Mouse (Mus musculus) limb, embryonic 11.5 days (tissue): Measurements from ENCODE around the gene Ddhd1. TPM values are rescaled to one million over a fixed set of nuclear protein-coding genes. Genes with fewer than 3 reads are reported as not detected.

Experiments used
- ATAC-seq: fragments of 200-750 bp; cut with Nextera tagmentation; 2 replicates; pipeline ENCODE4 v1.8.0; 2017; ENCODE audit warnings: low read depth; ENCODE audit not compliant: insufficient number of reproducible peaks, low FRiP score, low TSS enrichment
- DNase-seq: peaks from one replicate; pipeline ENCODE4 v3.0.0-alpha.2; 2015; ENCODE audit warnings: low spot score
- H3K27ac ChIP-seq: fragments of 300-500 bp; sonication (generic); replicated peaks from 2 replicates; pipeline ENCODE4 v1.5.1; 2014; ENCODE audit warnings: low read depth, mild to moderate bottlenecking, low read length
- H3K27me3 ChIP-seq: fragments of 300-500 bp; sonication (generic); 2 replicates; pipeline ENCODE4 v1.6.1; 2014; ENCODE audit warnings: mild to moderate bottlenecking, low read length, mixed read lengths; ENCODE audit not compliant: control insufficient read depth, insufficient read depth
- H3K36me3 ChIP-seq: fragments of 300-500 bp; sonication (generic); 2 replicates; pipeline ENCODE4 v1.6.1; 2014; ENCODE audit warnings: mild to moderate bottlenecking, low read length, moderate library complexity, mixed read lengths; ENCODE audit not compliant: control insufficient read depth, insufficient read depth
- H3K4me1 ChIP-seq: fragments of 300-500 bp; sonication (generic); 2 replicates; pipeline ENCODE4 v1.6.1; 2014; ENCODE audit warnings: low read length, mixed read lengths; ENCODE audit not compliant: control insufficient read depth, insufficient read depth
- H3K4me2 ChIP-seq: fragments of 300-500 bp; sonication (generic); 2 replicates; pipeline ENCODE4 v1.6.1; 2014; ENCODE audit warnings: low read depth, mild to moderate bottlenecking, moderate library complexity; ENCODE audit not compliant: severe bottlenecking
- H3K4me3 ChIP-seq: fragments of 300-500 bp; sonication (generic); 2 replicates; pipeline ENCODE4 v1.5.1; 2014; ENCODE audit warnings: low read depth, low read length
- H3K9ac ChIP-seq: fragments of 300-500 bp; sonication (generic); 2 replicates; pipeline ENCODE4 v1.6.1; 2014; ENCODE audit warnings: mild to moderate bottlenecking, low read length
- H3K9me3 ChIP-seq: fragments of 300-500 bp; sonication (generic); 2 replicates; pipeline ENCODE4 v1.6.1; 2016; ENCODE audit warnings: low read length; ENCODE audit not compliant: control insufficient read depth
- WGBS: fragments of 180-500 bp; shearing (Covaris S2); extraction: QIAGEN DNeasy Blood & Tissue Kit; methylation state at CpG from one replicate; pipeline ENCODE4 v1.1.7; 2014; 5-methylcytosine and 5-hydroxymethylcytosine counted together
- polyA plus RNA-seq: library from polyadenylated mRNA; unstranded; fragments of >200 nt; fragmentation: Nextera tagmentation; extraction: Ambion mirVana; gene quantifications from 2 replicates; pipeline ENCODE4 v1.2.1, GENCODE M21; 2014

The Ddhd1 gene
- polyA plus RNA-seq, 1 experiment from 2014 or later, result 7.9 TPM

DNA sequence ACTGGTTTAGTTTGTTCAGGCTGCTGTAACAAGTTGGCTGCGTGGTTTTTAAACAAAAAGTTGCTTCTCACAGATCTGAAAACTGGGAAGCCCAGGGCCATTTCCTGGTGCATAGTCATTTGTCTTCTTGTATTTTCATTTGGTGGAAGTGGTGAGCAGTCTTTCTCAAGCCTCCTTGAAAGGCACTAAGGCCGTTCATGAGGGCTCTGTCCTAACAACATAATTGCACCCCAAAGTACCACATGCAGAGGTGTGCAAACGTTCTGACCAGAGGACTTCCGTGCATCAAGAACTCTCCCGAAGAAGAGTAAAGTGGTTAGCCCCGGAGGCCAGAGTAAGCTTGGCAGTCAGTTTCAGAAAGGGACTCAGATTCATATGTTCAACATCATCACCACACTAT, 18.8 kb upstream of the Ddhd1 start:
- ATAC-seq, result no peak
- Histone ChIP-seq H3K36me3 (no peaks in the 10 kb centered on the region), H3K27me3 (no peaks in the 10 kb centered on the region), H3K4me3 (no peak overlapping the region), H3K4me2 (no peak overlapping the region), H3K9me3 (no peaks in the 10 kb centered on the region), H3K27ac (no peak overlapping the region), H3K4me1 (no peaks in the 10 kb centered on the region), H3K9ac (no peak overlapping the region)
- WGBS, result 64% methylated on average over 6 of the region's 6 CpGs
- no peak for DNase-seq

GRCm38 (mm10) chr14:45668325-45668724, 10.4 kb upstream of the Ddhd1 start:
- no peaks in the 10 kb centered on the region for H3K36me3 ChIP-seq

GRCm38 (mm10) chr14:45667231-45667630, 9.3 kb upstream of the Ddhd1 start:
- 76% methylated on average over 2 of the region's 2 CpGs for WGBS
- H3K27me3 ChIP-seq, result no peaks in the 10 kb centered on the region
- no peak overlapping the region for H3K9ac ChIP-seq
- H3K27ac ChIP-seq, result no peak overlapping the region
- DNase-seq (no peak), ATAC-seq (no peak)
- H3K36me3 ChIP-seq, result no peaks in the 10 kb centered on the region
- H3K4me3 ChIP-seq, result no peak overlapping the region
- H3K4me1 ChIP-seq, result no peaks in the 10 kb centered on the region
- H3K9me3 ChIP-seq, result no peaks in the 10 kb centered on the region
- no peak overlapping the region for H3K4me2 ChIP-seq

More at GRCm38 (mm10) chr14:45668325-45668724, 10.4 kb upstream of the Ddhd1 start:
- Histone ChIP-seq H3K4me3 (no peak overlapping the region), H3K27ac (no peak overlapping the region), H3K9ac (no peak overlapping the region), H3K4me1 (no peaks in the 10 kb centered on the region), H3K27me3 (no peaks in the 10 kb centered on the region), H3K4me2 (no peak overlapping the region), H3K9me3 (no peaks in the 10 kb centered on the region)
- no peak for ATAC-seq
- WGBS, result 79% methylated on average over 4 of the region's 4 CpGs
- no peak for DNase-seq

GRCm38 (mm10) chr14:45661575-45661974, 3.6 kb upstream of the Ddhd1 start:
- no peaks in the 10 kb centered on the region for H3K36me3 ChIP-seq
- H3K4me1 ChIP-seq, result no peaks in the 10 kb centered on the region
- no peak overlapping the region for H3K27ac ChIP-seq
- no peaks in the 10 kb centered on the region for H3K27me3 ChIP-seq
- H3K9me3 ChIP-seq, result no peaks in the 10 kb centered on the region
- ATAC-seq (no peak), DNase-seq (no peak)
- no peak overlapping the region for H3K4me3 ChIP-seq
- WGBS, result 36% methylated on average over 5 of the region's 5 CpGs
- no peak overlapping the region for H3K4me2 ChIP-seq
- no peak overlapping the region for H3K9ac ChIP-seq

- Histone ChIP-seq H3K36me3 (no peaks in the 10 kb centered on the region), H3K4me1 (no peaks in the 10 kb centered on the region), H3K27me3 (no peaks in the 10 kb centered on the region), H3K27ac (no peak overlapping the region), H3K4me2 (no peak overlapping the region), H3K9ac (no peak overlapping the region), H3K4me3 (no peak overlapping the region), H3K9me3 (no peaks in the 10 kb centered on the region)
- DNase-seq, result no peak
- no peak for ATAC-seq
- WGBS, result 89% methylated on average over 1 of the region's 1 CpGs
Observed at GRCm38 (mm10) chr14:45660315-45660714, 2.4 kb upstream of the Ddhd1 start.

- ATAC-seq (peak; percentile 31; the same call in 1 of the 2 replicates), DNase-seq (peak; percentile 73)
- H3K27me3 ChIP-seq, result no peaks in the 10 kb centered on the region
- H3K4me3 ChIP-seq, result peak overlapping the region; percentile 74
- under 1% methylated on average over 66 of the region's 69 CpGs for WGBS
- no peaks in the 10 kb centered on the region for H3K4me1 ChIP-seq
- peak overlapping the region; percentile 82 for H3K9ac ChIP-seq
- H3K27ac ChIP-seq, result peak overlapping the region; percentile 70
- no peaks in the 10 kb centered on the region for H3K9me3 ChIP-seq
- H3K36me3 ChIP-seq, result no peaks in the 10 kb centered on the region
- peak overlapping the region; percentile 97 for H3K4me2 ChIP-seq
Observed at GRCm38 (mm10) chr14:45656831-45657640, 907 bp downstream of the Ddhd1 start.

DNA sequence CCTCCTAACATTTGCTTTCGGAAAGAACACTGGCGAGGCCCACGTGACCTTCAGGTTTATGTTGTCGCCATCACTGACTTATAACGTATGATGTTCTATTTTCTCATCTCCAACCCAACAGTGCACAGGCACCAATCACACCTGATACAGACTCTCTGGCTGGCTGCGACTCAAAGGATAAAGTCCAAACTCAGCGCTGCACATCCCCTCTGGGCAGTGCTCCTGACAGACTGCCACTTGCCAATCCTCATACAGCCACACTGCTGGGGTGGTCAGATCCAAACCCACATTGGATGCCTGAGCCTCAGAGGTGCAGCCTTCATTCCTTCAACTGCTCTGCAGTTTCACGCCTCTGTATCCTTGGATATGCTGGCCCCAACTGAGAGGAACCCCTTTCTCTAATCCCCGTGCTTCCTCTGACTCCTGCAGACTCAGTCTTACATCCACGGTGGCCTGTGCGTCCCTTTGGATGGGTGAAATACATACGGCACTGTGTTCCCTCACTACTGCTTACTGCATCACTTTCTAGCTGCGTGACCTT, 3.0 kb downstream of the Ddhd1 start:
- no peaks in the 10 kb centered on the region for H3K27me3 ChIP-seq
- no peak overlapping the region for H3K4me3 ChIP-seq
- no peaks in the 10 kb centered on the region for H3K36me3 ChIP-seq
- ATAC-seq (no peak), DNase-seq (no peak)
- H3K27ac ChIP-seq, result no peak overlapping the region
- H3K4me1 ChIP-seq, result no peaks in the 10 kb centered on the region
- H3K9me3 ChIP-seq, result no peaks in the 10 kb centered on the region
- H3K4me2 ChIP-seq, result no peak overlapping the region
- H3K9ac ChIP-seq, result no peak overlapping the region
- 79% methylated on average over 13 of the region's 13 CpGs for WGBS

DNA sequence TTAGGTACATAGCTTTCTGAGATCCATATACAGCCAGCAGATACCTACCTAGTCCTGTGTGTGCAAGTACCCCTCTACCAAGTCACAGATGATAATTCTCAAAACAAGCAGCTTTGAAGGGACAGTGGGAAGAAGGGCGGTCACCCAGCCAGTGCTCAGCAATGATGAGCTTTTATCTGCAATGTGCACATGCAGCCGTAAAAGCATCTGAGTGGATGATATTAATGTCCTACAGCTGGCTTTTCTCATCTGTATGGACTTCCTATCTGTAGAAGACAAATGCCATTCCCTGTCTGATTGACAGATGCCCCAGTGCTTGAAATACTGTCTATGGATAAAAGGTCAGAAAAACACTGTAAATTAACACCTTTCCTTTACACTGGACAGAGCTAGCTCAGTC, 4.2 kb downstream of the Ddhd1 start:
- Histone ChIP-seq H3K9me3 (no peaks in the 10 kb centered on the region), H3K27ac (no peak overlapping the region), H3K4me1 (no peaks in the 10 kb centered on the region), H3K9ac (no peak overlapping the region), H3K27me3 (no peaks in the 10 kb centered on the region), H3K4me3 (no peak overlapping the region), H3K36me3 (no peaks in the 10 kb centered on the region), H3K4me2 (no peak overlapping the region)
- DNase-seq, result no peak
- WGBS, result 88% methylated on average over 2 of the region's 2 CpGs
- no peak for ATAC-seq
